Mouse (Mus musculus) lung, embryonic 16.5 days (tissue): Measurements from ENCODE around the gene Col18a1. TPM values are rescaled to one million over a fixed set of nuclear protein-coding genes. Genes with fewer than 3 reads are reported as not detected.

Experiments
- ATAC-seq: fragments of 200-750 bp; cut with Nextera tagmentation; 2 replicates; pipeline ENCODE4 v1.8.0; 2017; ENCODE audit warnings: low read depth, mild to moderate bottlenecking, moderate library complexity
- H3K27ac ChIP-seq: fragments of 300-500 bp; sonication (generic); 2 replicates; pipeline ENCODE4 v1.5.1; 2014; ENCODE audit warnings: mild to moderate bottlenecking, control low read depth, low read length
- H3K27me3 ChIP-seq: fragments of 300-500 bp; sonication (generic); 2 replicates; pipeline ENCODE4 v1.6.1; 2014; ENCODE audit warnings: low read depth, low read length, mixed read lengths; ENCODE audit not compliant: control insufficient read depth, insufficient read depth
- H3K36me3 ChIP-seq: fragments of 300-500 bp; sonication (generic); 2 replicates; pipeline ENCODE4 v1.6.1; 2014; ENCODE audit warnings: low read length; ENCODE audit not compliant: control insufficient read depth, insufficient read depth
- H3K4me1 ChIP-seq: fragments of 300-500 bp; sonication (generic); replicated peaks from 2 replicates; pipeline ENCODE4 v1.6.1; 2014; ENCODE audit warnings: low read length, mixed read lengths; ENCODE audit not compliant: control insufficient read depth, insufficient read depth
- H3K4me2 ChIP-seq: fragments of 300-500 bp; sonication (generic); 2 replicates; pipeline ENCODE4 v1.6.1; 2014; ENCODE audit warnings: low read depth, low read length, control low read depth
- H3K4me3 ChIP-seq: fragments of 300-500 bp; sonication (generic); 2 replicates; pipeline ENCODE4 v1.5.1; 2014; ENCODE audit warnings: mild to moderate bottlenecking, low read length, control low read depth
- H3K9ac ChIP-seq: fragments of 300-500 bp; sonication (generic); 2 replicates; pipeline ENCODE4 v1.6.1; 2014; ENCODE audit warnings: low read length, control low read depth
- H3K9me3 ChIP-seq: fragments of 300-500 bp; sonication (generic); 2 replicates; pipeline ENCODE4 v1.6.1; 2016; ENCODE audit warnings: low read length; ENCODE audit not compliant: control insufficient read depth
- WGBS: fragments of 180-500 bp; shearing (Covaris S2); extraction: QIAGEN DNeasy Blood & Tissue Kit; methylation state at CpG from one replicate; pipeline ENCODE4 v1.1.7; 2014; 5-methylcytosine and 5-hydroxymethylcytosine counted together
- polyA plus RNA-seq: library from polyadenylated mRNA; unstranded; fragments of >200 nt; fragmentation: Nextera tagmentation; extraction: Ambion mirVana; gene quantifications from 2 replicates; pipeline ENCODE4 v1.2.1, GENCODE M21; 2015

Gene Col18a1
- polyA plus RNA-seq, 1 experiment from 2014 or later: 315 TPM

- no peak overlapping the region for H3K27ac ChIP-seq
- no peaks in the 10 kb centered on the region for H3K27me3 ChIP-seq
- H3K9ac ChIP-seq: no peak overlapping the region
- H3K4me1 ChIP-seq: peaks cover 16% of the 10 kb centered on the region
- H3K9me3 ChIP-seq: no peaks in the 10 kb centered on the region
- no peak for ATAC-seq
- 66% methylated on average over 17 of the region's 17 CpGs for WGBS
- H3K4me2 ChIP-seq: no peak overlapping the region
- H3K36me3 ChIP-seq: no peaks in the 10 kb centered on the region
- H3K4me3 ChIP-seq: no peak overlapping the region
These were observed 26.4 kb upstream of the Col18a1 start for GRCm38 (mm10) chr10:77192745-77193144.

GRCm38 (mm10) chr10:77190967-77191915 lies 24.9 kb upstream of the Col18a1 start:
- peaks cover 19% of the 10 kb centered on the region for H3K4me1 ChIP-seq
- H3K9ac ChIP-seq: no peak overlapping the region
- H3K4me3 ChIP-seq: no peak overlapping the region
- no peaks in the 10 kb centered on the region for H3K27me3 ChIP-seq
- ATAC-seq: peak; percentile 44; the same call in 1 of the 2 replicates
- WGBS: 30% methylated on average over 10 of the region's 10 CpGs
- no peaks in the 10 kb centered on the region for H3K36me3 ChIP-seq
- no peak overlapping the region for H3K4me2 ChIP-seq
- H3K9me3 ChIP-seq: no peaks in the 10 kb centered on the region
- H3K27ac ChIP-seq: no peak overlapping the region

- Histone ChIP-seq H3K36me3 (no peaks in the 10 kb centered on the region), H3K4me2 (no peak overlapping the region), H3K27me3 (no peaks in the 10 kb centered on the region), H3K9me3 (no peaks in the 10 kb centered on the region), H3K27ac (no peak overlapping the region), H3K4me3 (no peak overlapping the region), H3K9ac (no peak overlapping the region), H3K4me1 (peaks cover 19% of the 10 kb centered on the region)
- no peak for ATAC-seq
- WGBS: 47% methylated on average over 7 of the region's 7 CpGs
These were observed 21.1 kb upstream of the Col18a1 start for GRCm38 (mm10) chr10:77187427-77187826.

GRCm38 (mm10) chr10:77182804-77183331 lies 16.5 kb upstream of the Col18a1 start:
- ATAC-seq: peak; percentile 95
- peaks cover 5% of the 10 kb centered on the region for H3K4me1 ChIP-seq
- H3K4me2 ChIP-seq: no peak overlapping the region
- H3K4me3 ChIP-seq: no peak overlapping the region
- WGBS: 70% methylated on average over 3 of the region's 3 CpGs
- H3K36me3 ChIP-seq: no peaks in the 10 kb centered on the region
- H3K27me3 ChIP-seq: no peaks in the 10 kb centered on the region
- no peaks in the 10 kb centered on the region for H3K9me3 ChIP-seq
- H3K9ac ChIP-seq: no peak overlapping the region
- peak overlapping the region; percentile 60 for H3K27ac ChIP-seq

GRCm38 (mm10) chr10:77180110-77180509 lies 13.8 kb upstream of the Col18a1 start:
- no peaks in the 10 kb centered on the region for H3K36me3 ChIP-seq
- no peak overlapping the region for H3K9ac ChIP-seq
- no peaks in the 10 kb centered on the region for H3K27me3 ChIP-seq
- 76% methylated on average over 3 of the region's 3 CpGs for WGBS
- no peak for ATAC-seq
- no peaks in the 10 kb centered on the region for H3K4me1 ChIP-seq
- H3K27ac ChIP-seq: no peak overlapping the region
- H3K9me3 ChIP-seq: no peaks in the 10 kb centered on the region
- no peak overlapping the region for H3K4me2 ChIP-seq
- H3K4me3 ChIP-seq: no peak overlapping the region

- 66% methylated on average over 7 of the region's 7 CpGs for WGBS
- H3K27me3 ChIP-seq: no peaks in the 10 kb centered on the region
- no peak overlapping the region for H3K9ac ChIP-seq
- H3K4me3 ChIP-seq: no peak overlapping the region
- H3K9me3 ChIP-seq: no peaks in the 10 kb centered on the region
- H3K4me2 ChIP-seq: no peak overlapping the region
- ATAC-seq: no peak
- H3K36me3 ChIP-seq: no peaks in the 10 kb centered on the region
- H3K27ac ChIP-seq: no peak overlapping the region
- no peaks in the 10 kb centered on the region for H3K4me1 ChIP-seq
These were observed 12.3 kb upstream of the Col18a1 start for GRCm38 (mm10) chr10:77178691-77179090.

- Histone ChIP-seq H3K27me3 (peaks cover 10% of the 10 kb centered on the region), H3K9ac (no peak overlapping the region), H3K36me3 (no peaks in the 10 kb centered on the region), H3K27ac (no peak overlapping the region), H3K4me1 (peaks cover 1% of the 10 kb centered on the region; the same call in 1 of the 2 replicates), H3K4me3 (no peak overlapping the region), H3K4me2 (no peak overlapping the region), H3K9me3 (no peaks in the 10 kb centered on the region)
- WGBS: 54% methylated on average over 6 of the region's 6 CpGs
- no peak for ATAC-seq
These were observed 4.1 kb upstream of the Col18a1 start for GRCm38 (mm10) chr10:77170400-77170799.

- H3K4me2 ChIP-seq: peak overlapping the region; percentile 70
- H3K27ac ChIP-seq: peak overlapping the region; percentile 73
- H3K27me3 ChIP-seq: peaks cover 20% of the 10 kb centered on the region
- under 1% methylated on average over 40 of the region's 40 CpGs for WGBS
- H3K36me3 ChIP-seq: no peaks in the 10 kb centered on the region
- peak overlapping the region; percentile 65 for H3K4me3 ChIP-seq
- ATAC-seq: peak; percentile 37
- peak overlapping the region; percentile 75 for H3K9ac ChIP-seq
- H3K4me1 ChIP-seq: peaks cover 9% of the 10 kb centered on the region
- no peaks in the 10 kb centered on the region for H3K9me3 ChIP-seq
These were observed 916 bp downstream of the Col18a1 start for GRCm38 (mm10) chr10:77165318-77165945.

GRCm38 (mm10) chr10:77164437-77165052 lies 1.8 kb downstream of the Col18a1 start:
- peak overlapping the region; percentile 70 for H3K4me2 ChIP-seq
- H3K9me3 ChIP-seq: no peaks in the 10 kb centered on the region

More at GRCm38 (mm10) chr10:77164437-77165052, 1.8 kb downstream of the Col18a1 start:
- 9% methylated on average over 9 of the region's 9 CpGs for WGBS
- ATAC-seq: no peak
- Histone ChIP-seq H3K9ac (peak overlapping the region; percentile 75), H3K4me3 (peak overlapping the region; percentile 65), H3K36me3 (no peaks in the 10 kb centered on the region), H3K27ac (peak overlapping the region; percentile 73), H3K27me3 (peaks cover 20% of the 10 kb centered on the region), H3K4me1 (peaks cover 14% of the 10 kb centered on the region)
